Mouse (Mus musculus): Measurements from ENCODE around the gene Fig4.

The Fig4 gene

DNA sequence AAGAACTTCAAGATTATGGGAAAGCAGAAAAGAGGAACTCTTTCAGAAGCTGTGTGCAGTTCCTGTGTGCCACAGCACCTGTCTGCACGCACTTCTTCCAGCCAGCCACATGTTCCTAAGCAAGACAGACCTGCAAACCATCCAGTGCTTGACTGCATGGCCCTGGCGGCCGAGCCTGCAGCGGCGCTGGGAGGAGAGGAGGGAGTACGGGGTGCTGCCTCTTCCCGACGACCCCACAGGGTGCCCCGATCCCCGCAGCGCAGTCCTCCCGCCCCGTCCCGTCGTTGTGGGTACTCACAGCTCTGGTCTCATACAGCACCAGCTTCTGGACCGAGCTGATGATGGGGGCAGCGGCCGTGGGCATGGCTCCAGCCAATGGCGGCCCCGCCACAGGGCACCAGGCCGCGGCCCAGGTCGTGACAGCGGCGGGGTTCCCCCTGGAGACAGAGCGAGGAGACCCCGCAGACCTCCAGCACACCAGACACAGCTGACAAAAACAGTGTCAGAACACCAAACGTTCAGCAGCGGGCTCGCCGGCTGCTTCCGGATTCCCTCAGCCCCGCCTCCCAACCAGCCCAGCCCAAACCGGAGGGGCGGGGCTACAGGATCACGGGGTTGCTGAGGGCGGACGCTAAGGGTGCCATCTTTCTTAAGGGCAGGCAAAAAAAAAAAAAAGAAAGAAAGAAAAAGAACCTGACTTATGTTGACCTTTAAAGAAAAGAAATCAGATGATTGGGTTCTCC lies at the start of gene Fig4:
Gene Fig4, minus strand, starts transcription at position 572 of the 743 bp plus-strand sequence.
- DNase-seq (ENCODE audit: low spot score) = peak; percentile 96

DNA sequence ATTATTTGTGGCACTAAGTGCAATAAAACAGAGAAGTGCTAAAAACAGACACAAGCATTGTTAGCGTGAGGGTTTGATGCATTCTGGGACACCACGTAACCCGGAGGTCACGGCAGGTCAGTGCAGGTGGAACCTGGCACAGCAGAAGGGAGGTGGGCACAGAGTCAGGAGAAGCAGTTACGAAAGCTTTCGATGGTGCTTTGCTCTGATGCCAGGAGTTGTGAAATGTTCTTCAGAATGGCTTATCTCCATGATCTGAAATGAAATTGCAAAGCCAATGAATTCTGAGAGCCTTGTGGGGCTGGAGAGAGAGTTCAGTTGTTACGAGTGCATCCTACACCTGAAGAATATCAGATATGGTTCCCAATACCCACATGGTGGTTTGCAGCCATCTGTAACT lies 38.3 kb upstream of the Fig4 start:
- DNase-seq (ENCODE audit: low spot score) = no peak

DNA sequence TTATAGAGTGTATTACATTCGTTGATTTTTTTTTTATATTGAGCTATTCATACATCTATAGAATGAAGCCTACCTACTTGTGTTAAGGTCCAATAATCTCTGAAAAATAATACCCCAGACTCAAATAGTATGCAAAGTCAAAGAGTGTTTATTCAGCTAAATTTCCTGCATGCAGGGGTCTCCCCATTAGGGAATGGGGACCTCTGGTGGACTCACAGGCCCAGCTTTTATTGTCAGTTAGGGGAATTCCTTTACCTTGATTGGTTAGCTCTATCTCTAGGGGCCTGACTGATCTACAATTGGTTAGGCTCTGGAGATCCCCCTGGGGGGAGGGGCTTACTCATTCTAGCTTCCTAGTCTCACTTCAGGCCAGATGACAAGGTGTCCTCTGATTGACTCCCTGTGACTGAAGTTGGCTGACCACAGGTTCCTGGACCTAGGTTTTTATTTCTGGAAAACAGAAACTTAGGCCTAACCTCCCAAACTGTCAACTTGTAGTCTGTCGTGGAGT lies 29.5 kb upstream of the Fig4 start:
- no peak for DNase-seq (ENCODE audit: low spot score)

DNA sequence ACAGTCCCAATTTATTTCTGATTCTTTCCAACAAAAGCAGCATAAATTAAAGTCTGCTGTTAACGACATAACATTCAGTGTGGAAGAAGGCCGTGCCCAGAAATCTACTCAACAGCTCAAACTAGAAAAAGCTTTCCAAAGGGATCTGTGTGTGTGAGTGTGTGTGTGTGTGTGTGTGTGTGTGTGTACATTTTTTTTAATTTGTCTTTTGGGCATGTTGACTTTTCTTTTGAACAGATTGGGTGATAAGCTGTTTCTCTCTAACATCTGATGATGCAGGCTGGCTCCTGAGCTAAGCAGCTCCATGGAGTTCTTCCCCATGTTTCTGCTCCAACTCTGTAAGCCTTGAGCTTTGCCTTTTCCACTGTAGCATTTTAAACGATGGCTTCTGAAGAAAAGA lies 12.8 kb upstream of the Fig4 start:
- DNase-seq (ENCODE audit: low spot score) = no peak

DNA sequence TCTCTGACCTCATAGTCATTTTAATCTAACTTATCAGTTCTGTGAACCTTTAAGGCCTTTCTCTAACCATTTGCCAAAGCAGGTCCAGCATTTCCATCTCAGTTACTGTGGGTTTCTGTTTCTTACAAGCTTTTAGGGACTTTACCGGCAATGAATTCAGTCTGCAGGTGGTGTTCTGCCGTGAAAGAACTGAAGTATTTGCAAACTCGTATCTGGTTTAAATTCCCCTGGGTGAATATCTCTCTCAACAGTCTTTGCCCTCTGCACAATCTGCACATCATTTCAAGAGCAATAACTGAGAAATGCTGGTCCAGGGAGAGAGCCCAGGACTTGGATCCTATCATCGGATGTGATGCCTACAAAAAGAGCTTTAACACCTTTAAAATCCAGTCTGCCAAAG lies 5.1 kb upstream of the Fig4 start:
- no peak for DNase-seq (ENCODE audit: low spot score)

DNA sequence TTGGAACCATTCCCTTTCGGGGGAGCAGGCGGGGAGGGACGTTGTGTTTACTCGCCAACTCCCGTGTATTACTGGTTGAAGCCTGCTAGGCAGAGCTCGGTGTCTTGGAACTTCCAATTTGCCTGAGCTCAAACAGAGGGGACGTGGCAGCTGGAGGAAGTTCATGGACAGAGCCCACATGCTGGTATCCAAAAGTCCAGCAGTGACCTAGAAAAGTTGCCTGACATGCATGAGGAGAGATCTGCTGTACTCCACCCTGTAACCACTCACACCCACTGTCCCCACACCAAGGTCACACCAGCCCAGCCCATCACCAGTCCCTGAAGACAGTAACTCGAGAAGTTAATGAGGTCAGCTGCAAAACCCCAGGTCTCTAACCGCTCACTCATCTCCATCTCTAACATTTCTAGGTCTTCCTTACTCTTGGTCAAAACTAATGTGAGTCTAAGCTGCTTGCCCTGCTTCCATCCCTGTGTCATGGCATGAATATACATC lies 1.9 kb upstream of the Fig4 start:
- no peak for DNase-seq (ENCODE audit: low spot score)

DNA sequence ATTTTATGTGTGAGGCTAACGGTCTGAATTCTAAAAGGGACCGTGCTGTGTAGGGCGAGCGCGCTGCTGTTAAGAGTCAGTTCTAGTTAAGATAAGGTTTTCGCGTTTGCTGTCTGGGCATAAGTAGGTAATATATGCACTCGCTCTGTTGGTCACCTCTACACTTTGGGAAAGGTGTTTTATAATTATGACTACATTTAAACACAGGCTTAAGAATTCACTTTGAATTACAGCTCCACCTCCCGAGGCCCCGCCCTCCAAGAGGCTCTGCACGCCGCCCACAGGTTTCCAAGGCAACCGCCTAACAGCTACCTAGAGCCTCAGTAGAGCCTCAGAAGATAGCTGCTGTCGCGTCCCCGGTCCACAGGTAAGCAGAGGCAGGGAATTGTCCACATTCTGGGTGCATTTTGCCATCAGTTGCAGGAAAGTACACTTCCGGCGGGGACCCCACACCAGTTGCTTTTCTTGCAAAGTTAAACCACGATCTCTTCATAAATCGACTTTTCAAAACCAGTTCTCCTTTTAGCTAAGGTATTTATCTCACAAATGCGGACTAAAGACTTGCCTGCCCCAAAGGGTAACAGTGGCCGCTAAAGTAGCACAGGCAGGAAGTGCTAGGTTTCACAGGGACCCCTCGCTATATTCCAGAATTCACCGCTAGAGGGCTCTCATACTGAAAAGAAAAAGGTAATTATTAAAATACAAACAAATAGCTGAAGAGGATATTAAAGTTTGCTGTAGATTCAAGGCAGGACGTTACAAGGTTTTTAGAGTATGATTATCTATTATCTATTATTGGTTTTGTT lies 782 bp upstream of the Fig4 start, which contains the start of gene Ak9:
Gene Ak9, plus strand, starts transcription at position 342 of the 806 bp plus-strand sequence.
- DNase-seq (ENCODE audit: low spot score) = peak; percentile 90

DNA sequence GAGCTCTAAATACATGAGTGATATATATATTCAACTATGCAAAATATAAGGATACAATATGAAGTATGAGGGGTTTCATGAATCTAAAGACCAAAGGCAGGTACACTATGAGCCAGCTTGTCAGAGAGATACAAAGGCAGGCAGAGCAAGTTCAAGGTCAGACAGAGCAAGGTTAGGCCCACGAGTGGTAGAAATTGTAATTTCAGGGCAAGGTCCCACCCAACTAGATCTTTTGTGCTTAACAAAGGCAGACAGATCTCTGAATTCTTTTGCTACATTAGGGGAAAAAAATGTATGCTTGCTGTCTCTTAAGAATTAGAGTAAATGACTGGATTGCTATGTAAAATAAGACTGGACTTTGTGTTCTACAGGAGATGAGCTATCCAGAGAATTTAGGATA lies 2.9 kb downstream of the Fig4 start:
- no peak for DNase-seq (ENCODE audit: low spot score)

DNA sequence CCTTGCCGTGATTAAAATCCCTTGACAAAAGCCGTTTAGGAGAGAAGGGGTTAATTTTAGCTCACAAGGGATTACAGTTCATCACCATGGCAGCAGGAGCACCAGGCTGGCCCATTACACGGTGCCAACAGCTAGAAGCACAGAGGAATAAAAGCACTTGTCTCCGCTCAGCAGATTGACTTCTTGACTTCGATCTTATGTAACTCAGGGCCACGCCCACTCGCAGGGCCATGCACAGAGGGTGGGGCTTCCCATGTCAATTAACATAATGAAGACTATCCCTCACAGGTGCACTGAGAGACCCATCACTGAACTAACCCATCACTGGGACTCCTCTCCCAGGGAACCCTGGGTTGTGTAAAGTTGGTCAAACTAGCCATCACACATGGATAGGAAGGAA lies 7.9 kb downstream of the Fig4 start:
- no peak for DNase-seq (ENCODE audit: low spot score)

DNA sequence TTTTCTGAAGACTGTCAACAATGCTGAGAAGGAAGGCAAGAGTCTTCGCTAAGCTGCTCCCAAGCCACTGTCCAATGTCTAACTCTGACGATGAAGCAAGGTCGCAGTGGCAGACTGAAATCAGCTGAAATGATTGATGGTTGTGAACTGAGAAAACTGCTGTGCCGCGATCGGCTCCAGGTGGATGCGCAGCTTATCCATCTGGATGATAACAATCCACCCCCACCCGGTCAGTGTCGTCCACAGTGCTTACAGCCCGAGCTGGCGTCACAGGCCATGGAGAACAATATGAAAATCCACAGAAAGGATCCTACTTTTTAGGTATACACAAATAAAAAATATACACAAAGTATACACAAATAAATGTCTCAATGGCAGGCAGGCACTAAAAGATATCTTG lies 8.3 kb downstream of the Fig4 start:
- DNase-seq (ENCODE audit: low spot score) = no peak

DNA sequence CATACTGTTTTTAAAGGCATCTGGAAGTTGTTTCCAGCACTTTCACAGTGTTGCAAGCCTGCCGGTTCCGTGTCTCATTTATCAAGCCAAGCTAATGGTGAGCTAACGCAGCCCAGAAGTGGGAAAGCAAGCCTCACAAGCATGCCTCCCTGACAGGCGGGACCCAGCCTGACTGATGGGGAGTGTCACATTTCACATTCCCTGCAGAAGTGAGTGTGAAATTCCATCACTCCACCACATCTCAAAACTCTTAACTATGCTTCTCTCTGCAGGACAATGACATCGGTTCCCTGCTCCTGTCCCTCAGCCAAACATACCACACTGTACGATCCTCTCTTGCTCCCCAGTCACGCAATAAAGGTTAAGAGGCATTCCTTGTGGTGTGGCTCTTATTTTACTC lies 10.0 kb downstream of the Fig4 start:
- DNase-seq (ENCODE audit: low spot score) = no peak

DNA sequence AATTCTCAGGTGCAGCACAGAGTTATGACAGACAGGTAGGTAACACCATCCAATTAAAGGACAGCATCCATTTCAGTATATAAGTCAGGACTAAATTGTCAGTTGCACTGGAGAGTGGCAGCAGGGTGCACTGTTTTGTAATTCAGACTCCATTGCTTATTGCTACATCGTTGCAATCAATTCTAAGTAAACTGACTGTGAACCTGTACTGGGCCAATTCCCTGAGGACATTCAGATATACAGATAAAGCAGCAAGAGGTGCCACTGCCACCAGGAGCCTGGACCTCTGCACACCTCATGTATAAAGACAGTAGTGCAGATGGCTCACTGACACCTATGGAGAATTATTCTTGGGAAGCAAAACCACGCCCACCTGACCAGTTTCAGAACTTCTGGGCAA lies 12.0 kb downstream of the Fig4 start:
- no peak for DNase-seq (ENCODE audit: low spot score)

DNA sequence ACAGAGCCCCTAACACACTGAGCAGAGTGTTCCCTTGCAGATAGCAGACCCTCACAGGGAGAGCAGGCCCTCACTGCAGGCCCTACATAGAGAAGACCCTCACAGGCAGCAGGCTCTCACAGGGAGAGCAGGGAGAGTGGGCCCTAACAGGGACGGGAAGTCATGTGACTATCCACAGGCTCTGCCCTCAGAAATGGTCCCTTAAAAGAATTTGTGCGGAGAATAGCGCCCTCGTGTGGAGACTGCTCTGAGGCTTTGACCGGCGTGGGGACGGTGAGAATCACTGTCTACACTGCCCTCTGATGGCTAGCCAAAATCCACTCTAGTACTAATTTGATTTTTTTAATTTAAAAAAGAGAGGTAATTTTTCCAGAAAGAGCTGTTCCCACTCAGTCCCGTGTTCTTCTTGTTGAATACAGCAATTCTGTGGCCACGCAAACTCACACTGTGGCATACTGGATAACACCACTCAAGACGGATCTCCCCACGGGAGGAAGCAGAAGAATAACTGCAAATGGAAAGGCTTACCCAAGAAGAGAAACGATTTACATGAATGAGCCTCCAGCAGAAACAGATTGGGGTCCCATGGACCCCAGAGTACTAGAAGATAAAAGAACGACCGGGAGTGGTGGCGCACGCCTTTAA lies 14.2 kb downstream of the Fig4 start:
- DNase-seq (ENCODE audit: low spot score) = peak; percentile 92

DNA sequence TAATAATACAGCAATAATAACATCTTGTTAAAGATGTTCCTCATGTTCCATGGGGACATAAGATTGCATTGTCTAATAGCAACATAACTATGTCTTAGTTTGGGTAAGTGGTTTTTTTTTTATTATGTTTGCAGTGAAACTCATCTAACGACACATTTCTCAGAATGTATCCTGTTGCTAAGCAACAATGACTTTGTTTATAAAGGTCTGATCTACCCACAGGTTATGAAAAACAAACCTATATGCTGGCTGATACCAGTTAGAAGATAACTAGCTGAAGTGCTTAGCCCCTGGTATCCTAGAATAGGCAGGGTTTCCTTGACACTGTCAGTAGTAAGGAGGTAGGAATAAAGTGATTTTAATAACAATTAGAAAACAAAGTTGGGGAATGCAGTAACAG lies 15.0 kb downstream of the Fig4 start:
- DNase-seq (ENCODE audit: low spot score) = no peak

DNA sequence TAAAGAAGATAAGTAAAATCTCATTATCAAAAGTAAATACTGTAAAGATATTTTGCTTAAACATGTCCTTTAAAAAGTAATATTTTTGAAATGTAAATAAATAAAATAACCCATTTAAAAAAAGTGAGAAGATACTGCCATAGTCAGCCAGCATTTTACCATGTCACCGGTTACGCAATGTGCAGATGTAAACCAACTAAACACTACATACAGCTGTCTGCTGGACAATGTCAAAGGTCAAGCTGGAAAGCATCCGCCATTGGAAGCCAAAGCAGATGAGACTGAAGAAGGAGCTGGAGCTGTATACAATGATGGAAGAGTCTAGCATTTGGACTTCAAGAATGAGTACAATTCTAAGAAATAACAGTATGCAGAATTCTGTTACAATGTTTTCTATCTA lies 15.4 kb downstream of the Fig4 start:
- no peak for DNase-seq (ENCODE audit: low spot score)

DNA sequence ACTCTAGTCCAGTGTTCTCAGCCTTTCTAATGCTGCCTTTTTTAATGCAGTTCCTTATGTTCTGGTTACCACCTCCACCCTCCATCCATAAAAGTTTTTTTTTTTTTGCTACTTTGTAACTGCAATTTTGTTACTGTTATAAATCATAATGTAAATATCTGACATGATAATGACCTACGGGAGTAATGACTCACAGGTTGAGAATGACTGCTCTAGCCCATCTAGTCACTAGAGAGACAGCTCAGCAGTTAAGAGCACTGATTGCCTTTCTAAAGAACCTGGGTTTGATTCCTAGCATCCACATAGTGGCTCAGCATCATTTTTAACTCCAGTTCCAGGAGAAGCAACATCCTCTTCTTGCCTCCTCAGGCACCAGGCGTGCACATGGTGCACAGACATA lies 21.0 kb downstream of the Fig4 start:
- DNase-seq (ENCODE audit: low spot score) = no peak

DNA sequence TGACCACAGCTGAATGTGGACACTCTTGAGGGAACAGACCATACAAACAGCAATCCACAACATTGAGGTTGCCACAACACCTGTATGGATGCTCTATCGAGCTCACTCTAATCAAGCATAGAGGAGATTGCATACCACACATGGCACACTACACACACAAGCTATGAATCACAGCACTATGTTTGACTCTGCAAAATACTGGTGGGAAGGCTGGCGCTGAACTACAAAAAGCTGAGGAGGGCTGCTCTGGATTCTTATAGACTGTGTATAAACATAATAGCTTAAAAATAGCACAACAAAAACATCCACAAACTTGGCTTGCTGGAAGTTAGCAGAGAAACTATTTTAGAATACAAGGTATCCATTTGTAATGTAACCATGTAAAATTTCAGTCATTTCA lies 22.3 kb downstream of the Fig4 start:
- DNase-seq (ENCODE audit: low spot score) = no peak

DNA sequence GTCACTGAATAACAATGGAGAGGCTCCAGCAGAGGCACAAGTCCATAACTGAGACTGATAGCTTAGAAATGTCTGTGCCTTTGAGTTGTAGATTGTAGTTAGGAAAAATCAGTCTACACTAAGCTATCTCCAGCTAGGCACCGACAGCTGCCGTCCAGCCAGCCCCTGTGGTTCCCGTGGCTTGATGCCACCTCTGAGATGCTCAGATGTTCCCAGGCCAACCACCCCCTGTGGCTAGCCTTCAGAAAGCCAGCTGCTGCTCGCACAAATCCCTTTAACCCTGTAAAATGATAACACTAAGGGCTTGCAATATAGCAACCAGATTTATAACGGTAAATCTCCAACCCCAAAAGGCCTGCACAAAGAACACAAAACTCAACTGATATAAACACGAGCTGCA lies 22.9 kb downstream of the Fig4 start:
- DNase-seq (ENCODE audit: low spot score) = no peak

DNA sequence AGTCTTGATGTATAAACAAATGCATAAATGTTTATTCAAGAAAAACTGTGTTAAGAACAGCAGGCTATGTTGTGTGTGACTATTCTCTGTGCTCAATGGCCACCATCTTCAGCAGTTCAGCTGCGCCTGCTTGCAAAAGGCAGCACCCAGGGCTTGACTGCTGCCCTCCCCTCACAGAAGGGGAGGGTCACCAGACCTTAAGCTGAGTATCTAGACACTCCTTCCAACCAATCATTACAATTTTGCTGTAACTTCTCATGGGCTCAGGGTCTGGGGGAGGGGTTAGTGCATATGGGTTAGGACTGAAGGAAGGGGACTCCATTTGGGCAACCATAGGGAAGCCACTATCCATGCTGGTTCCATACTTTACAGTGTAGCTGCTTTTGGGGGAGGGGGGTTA lies 24.3 kb downstream of the Fig4 start:
- no peak for DNase-seq (ENCODE audit: low spot score)

DNA sequence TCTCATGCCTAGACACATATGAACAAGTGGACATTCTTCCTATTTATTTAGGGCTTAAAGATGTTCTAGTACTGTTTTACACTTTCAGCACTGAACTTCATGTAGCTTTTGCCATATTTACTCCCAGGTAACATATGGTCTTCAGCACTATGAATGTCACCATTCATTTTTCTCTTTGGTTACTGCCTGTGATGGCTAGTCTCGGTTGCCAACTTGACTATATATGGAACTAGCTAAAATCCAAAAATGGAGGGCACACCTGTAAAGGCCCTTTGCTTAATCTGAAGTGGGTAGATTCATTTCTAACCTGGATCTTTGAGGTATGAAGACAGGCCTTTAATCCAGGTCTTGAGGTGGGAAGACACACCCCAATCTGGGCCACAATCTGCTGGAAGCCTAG lies 28.2 kb downstream of the Fig4 start:
- no peak for DNase-seq (ENCODE audit: low spot score)

DNA sequence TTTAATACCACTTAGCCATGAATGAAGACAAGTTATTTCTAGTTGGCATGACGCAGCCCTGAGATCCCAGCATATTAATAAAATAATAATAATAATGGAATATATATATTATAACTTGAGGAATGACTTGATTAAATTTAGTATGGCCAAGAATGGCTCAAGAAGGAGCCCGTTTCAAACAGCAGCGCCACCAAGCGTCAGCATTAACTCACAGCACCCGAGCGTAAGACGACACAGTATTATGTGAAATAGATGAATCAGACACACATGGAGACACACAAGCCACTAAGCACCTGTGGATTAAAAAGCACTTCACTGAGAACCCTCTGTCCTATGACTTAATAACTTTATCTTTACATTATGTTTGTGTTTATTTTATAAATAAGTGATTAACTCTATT lies 31.2 kb downstream of the Fig4 start:
- DNase-seq (ENCODE audit: low spot score) = peak; percentile 51

DNA sequence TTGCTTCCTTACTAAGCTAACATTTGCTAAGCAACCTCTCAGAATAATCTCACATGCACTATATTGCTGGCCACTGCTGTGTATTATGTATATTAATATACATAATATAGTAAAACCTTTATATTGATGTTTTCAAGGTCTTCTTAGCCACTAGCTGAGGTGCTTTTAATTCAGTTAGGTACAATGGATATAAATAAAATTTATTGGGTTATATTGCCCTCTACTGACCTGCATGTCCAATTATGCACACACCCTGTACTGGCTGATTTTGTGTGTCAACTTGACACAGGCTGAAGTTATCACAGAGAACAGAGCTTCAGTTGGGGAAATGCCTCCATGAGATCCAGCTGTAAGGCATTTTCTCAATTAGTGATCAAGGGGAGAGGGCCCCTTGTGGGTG lies 41.2 kb downstream of the Fig4 start:
- DNase-seq (ENCODE audit: low spot score) = no peak

DNA sequence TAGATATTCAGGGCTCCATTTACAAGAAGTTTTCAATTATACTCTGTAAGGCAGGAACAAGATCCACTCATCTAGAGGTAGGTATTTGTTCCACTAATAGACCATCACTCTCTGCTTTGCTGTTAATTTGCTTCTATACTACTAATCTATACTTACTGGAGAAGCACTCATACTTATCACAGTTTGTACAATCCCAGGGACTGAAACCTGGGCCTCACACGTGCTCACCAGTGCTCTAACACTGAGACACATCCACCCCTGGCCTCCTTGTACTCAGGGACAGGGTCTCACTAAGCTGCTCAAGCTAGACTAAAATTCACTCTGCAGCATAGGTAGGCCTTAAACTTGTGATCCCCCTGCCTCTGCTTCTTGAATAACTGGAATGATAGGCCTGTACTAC lies 41.8 kb downstream of the Fig4 start:
- no peak for DNase-seq (ENCODE audit: low spot score)

Data from testis, postnatal 10 days (tissue).